Mouse (Mus musculus): Measurements from ENCODE around the gene Lrrc8c.

The Lrrc8c gene

GRCm38 (mm10) chr5:105519096-105519975 is at the start of gene Lrrc8c:
TSS of gene Lrrc8c (plus strand) at chr5:105519388.
- DNase-seq (ENCODE audit: low spot score in 2 of 2): peak; percentile 64 to 71

- DNase-seq (ENCODE audit: low spot score in 2 of 2): no peak
Measured at GRCm38 (mm10) chr5:105472983-105473705, 46.0 kb upstream of the Lrrc8c start.

DNA sequence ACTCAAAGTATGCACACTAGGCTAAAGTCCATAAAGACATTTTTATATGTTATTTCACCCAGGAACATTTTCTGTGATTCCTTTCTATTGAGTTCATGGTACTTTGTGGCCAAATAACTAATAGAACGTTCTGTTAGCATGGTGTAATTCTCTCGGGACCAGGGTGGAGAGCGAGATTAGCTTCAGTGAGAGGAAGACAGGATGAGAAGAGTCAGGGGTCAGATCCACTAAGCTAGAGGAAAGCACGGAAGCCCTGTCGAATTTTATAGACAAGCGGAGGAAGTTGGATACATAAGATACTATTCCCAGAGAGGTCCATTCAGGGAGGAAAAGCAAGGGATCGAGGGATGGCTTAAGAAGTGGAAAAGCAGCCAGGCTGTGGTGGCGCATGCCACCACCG is 41.7 kb upstream of the Lrrc8c start:
- DNase-seq (ENCODE audit: low spot score in 2 of 2): no peak

DNA sequence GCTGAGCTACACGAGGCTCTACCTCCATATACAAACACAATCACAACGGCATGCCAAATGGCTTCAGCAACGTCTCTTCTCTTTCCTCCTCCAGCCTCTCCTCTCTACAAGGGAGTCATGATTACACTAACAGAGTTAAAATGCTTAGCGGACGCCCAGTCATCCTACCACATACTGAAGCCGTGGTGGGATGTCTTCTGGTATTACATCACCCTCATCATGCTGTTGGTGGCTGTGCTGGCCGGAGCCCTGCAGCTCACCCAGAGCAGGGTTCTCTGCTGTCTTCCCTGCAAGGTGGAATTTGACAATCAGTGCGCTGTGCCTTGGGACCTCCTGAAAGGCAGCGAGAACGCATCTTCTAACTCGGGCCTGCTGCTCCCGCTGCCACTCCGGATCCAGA is 39.5 kb upstream of the Lrrc8c start:
- no peak for DNase-seq (ENCODE audit: low spot score in 2 of 2)

- DNase-seq (ENCODE audit: low spot score in 2 of 2): no peak
Measured at GRCm38 (mm10) chr5:105480561-105480960, 38.6 kb upstream of the Lrrc8c start.

GRCm38 (mm10) chr5:105483632-105484031 is 35.6 kb upstream of the Lrrc8c start:
- DNase-seq (ENCODE audit: low spot score in 2 of 2): no peak

DNA sequence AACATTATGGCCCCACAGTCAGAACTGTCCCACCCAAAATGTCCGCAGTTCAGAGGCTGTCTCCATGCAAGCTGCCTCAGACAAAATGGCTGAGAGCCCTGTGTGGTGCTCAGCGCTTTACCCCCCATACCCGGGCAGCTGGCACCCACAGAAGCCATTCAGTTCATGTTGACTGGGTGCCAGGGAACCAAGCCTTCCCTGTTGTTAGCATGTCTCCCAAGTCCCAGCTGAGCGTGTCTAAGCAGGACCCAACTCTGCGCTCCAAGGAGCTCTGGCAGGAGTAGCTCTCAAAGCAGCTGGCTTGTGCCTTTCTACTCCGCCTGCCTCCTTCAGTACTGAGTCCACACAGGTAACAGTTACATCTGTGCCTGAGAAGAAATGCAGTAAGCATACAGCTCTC is 34.9 kb upstream of the Lrrc8c start:
- no peak for DNase-seq (ENCODE audit: low spot score in 2 of 2)

DNA sequence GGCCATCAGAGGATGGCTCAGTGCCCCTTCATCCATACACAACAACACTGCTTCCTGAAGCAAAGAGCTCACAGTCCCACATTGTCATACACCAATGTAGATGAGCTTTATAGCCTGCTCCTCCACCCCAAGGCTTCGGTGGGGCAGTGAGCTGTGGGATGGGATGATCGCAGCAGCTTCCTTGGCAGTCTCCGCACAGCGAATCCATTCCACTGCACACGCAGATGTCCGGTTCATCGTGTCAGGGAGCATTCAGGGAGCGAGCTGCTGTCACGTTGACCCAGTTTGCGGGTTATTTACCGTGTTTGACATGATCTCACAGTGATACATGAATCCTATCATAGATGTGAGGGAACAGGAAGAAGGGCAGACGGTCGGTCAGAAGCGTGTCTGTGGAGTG is 34.3 kb upstream of the Lrrc8c start:
- no peak for DNase-seq (ENCODE audit: low spot score in 2 of 2)

DNA sequence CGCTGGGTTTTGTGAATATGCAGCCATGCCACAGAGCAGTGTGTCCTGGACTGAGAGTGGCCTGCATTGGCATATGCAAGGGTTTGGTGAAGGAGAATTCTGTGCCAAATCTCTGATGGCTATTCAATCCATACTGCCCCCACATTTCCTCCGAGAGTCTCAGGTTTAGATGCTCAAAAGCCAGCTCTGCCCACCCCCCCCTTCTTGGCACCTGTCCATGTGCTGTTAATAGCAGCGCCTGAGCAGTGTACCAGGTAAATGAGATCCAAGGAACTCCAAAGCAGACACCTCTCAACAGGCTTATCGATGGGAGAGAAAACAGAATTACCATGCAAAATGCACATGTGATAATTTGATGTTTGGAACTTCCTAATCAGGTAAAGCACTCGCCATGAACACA is 29.0 kb upstream of the Lrrc8c start:
- no peak for DNase-seq (ENCODE audit: low spot score in 2 of 2)

DNA sequence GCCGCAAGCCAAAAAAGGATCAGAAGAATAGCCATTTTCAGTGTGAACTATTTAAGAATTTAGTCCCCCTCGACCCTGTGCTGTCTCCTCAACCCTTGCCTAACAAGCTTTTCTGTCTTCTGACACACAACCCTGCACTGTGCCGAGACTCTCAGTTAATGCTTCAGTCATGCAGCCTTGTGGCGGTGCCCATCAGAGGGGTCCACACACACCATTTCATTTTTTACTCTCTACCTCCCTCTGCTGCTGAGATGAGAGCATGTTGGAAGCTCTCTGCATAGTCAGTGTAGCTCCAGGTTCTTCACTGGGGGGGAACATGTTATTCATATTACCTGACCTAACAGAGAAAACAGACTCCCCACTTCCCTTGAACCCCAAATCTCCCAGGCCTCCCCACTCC is 27.8 kb upstream of the Lrrc8c start:
- no peak for DNase-seq (ENCODE audit: low spot score in 2 of 2)

DNA sequence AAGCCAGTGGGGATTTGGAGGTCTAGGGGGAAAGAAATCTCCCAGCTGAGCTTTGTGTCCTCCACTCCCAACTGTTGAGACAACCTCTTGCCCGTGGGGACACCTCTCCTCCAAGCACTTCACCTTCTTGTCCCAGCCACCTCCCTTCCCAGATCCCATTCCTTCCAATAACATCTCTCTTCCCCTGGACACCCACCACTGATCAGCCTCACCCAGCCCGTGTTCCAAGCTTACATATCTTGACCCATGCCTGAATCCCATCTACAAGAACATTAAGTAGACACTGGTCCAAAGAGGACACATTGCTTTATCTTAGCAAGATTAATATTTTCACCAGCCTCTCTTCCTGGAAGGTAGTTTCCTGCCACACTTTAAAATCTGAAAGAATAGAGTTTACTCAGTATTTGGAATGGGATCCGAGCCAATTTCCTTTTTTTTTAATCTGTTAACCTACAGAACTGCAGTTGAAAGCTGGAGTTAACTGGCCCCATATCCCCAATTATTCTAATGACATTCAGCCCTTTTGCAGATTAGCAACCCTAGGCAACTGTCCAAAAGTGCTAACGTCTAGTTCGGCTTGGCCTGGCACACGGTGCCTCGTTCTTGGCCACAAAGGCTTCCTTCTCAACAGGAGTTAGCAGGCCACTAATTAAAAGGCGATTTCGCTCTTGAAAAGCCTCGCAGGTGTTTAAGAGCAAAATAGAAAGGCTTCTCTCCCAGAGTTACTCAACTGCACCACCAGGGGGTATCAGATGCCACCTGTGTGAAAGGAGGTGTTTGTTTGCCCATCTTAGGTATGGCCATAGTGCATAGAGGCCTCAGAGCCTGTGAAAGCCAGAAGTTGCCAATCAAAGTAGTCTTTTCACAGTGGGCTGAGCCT is 26.6 kb upstream of the Lrrc8c start:
- DNase-seq (ENCODE audit: low spot score in 2 of 2): no peak

DNA sequence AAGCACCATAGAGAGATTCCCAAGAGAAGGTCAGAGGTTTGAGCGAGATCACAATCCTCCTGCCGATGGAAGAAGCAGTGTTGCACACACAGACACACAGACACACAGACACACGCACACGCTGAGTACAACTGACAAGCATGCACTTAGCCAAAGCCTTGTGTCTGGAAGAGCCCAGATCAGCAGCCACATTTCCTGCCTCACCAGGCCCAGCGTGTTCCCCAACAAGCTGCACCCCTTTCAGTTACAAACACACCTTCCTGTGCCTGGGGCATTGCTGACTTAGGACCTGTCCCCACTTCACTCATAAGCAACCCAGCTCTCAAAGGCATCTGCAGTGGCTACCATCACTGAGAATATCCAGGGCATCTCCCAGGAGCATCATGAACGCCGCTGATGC is 25.8 kb upstream of the Lrrc8c start:
- no peak for DNase-seq (ENCODE audit: low spot score in 2 of 2)

DNA sequence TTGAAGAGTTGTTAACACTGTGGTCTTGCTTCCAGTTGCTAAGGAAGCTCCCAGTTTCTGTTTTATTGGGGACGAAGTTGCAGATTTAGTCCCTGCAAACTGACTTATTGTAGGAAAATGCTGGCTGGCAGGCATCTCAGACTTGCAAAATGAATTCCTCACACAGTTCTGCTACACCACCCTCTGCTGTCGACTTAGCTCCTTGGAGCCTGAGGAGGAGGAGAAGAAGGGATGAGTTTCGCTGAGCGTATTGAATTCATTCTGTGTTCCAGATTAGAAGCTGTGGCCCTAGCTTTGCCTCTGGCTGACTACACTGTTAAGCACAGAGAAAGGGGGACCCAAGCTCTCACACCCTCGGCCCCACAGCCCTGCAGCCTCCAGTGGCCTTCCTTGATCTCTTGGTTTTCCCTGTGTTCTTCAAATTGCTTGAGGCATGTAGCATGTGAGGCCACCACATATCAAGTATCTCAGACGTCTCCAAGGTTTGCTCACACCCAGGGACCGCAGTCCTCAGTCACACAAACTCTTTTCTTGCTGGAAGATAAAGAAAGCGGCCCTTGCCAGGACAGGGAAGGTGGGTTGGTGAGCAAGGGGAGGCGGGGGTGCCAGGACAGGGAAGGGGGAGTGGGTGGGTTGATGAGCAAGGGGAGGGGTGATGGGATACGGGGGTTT is 24.8 kb upstream of the Lrrc8c start:
- DNase-seq (ENCODE audit: low spot score in 2 of 2): no peak

GRCm38 (mm10) chr5:105494918-105495901 is 24.0 kb upstream of the Lrrc8c start:
- DNase-seq (ENCODE audit: low spot score in 2 of 2): peak; percentile 30 to 46

DNA sequence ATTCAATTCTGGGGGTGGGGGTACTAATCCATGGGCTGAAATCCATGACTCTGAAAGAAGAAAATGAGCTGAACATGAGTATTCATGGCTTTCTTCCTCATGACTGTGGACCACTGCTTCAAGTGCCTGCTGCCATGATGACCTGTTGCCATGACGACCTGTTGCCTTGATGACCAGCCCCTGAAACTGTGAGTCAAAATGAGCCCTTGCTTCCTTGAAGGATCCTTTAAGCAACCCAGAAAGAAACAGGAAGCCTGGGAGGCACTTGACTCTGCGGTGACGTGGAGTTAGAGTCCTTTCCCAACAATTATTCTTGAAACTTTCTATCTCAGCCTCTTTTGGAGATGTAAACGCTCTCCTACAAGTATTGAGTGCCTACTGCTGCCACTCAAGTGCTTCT is 23.1 kb upstream of the Lrrc8c start:
- DNase-seq (ENCODE audit: low spot score in 2 of 2): no peak

GRCm38 (mm10) chr5:105496586-105496985 is 22.6 kb upstream of the Lrrc8c start:
- DNase-seq (ENCODE audit: low spot score in 2 of 2): no peak

DNA sequence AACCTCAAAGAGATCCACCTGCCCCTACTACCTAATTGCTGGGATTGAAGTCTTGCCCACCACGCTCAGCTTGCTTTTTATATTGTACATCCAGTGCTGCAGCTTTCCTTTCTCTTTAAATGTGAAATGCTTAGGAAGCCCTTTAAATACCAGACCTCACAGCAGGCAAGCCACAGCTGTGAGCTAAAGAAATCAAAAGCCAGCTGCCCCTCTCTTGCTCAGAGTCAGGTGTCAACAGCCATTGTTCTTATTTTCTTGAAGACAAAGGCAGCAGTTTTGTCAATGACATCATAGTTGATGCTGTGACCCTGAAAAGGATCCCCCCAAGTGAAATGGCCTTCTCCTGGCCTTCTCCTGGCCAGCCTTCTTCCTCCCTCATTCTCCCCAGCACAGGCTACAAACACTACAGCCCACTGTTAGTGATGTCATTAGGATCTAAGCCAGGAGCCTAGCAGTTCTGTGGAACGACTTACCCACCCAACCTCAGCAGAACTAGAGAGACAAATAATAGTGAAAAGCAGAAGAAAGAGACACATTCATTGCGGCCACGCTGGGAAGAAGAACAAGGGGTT is 20.7 kb upstream of the Lrrc8c start:
- no peak for DNase-seq (ENCODE audit: low spot score in 2 of 2)

DNA sequence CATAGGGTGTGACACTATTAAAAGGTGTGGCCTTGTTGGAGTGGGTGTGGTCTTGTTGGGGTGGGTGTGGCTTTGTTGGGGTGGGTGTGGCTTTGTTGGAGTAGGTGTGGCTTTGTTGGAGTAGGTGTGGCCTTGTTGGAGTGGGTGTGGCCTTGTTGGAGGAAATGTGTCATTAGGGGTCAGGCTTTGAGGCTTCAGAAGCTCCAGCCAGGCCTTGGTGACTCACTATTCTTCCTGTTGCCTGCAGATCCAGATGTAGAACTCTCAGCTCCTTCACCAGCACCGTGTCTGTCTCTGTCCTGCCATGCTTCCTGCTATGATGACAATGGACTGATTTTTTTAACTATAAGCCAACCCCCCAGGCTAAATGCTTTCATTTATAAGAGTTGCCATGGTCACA is 19.8 kb upstream of the Lrrc8c start:
- DNase-seq (ENCODE audit: low spot score in 2 of 2): no peak

DNA sequence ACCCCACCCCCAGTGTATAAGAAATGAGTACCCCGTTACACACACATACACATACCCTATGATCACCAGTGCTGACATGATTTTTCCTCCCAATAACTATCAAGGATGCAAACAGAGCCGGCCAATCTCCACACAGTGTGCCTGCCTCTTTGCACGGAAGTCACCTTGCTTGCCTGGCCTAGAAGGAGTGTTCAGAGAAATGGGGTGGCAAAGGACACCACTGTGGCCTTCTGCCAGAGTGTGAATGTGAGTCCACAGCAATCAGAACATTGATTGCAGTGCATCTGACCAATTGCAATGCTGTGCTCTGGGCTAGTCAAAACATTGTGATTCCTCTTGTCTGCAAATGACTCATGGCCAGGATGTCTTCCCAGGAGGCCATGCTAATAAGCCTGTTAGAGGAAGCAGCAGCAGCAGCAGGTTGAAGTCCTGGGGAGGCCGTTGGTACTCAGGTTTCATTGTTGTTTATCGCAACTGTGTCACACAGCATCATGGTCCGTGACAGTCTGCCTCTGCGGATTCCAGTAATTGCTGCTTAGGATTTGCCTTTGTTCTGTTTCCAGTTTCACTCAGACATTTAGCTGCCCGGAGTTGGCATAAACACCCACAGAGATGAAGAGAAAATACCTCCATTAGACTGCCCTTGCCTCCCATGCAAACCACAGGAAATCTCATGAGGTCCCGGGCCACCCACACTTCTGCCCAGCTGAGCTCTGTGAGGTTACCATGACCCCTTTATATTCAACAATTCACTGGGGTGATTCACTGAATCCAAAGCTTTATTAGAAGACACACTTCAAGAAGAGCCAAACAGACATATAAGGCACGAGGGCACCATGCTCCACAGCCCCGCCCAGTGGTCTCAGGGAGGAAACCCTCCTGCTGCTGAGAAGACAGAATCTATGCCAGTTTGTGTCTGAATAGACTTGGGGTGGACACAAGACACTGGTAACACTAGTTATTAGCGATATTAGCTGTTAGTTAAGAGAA is 18.8 kb upstream of the Lrrc8c start:
- no peak for DNase-seq (ENCODE audit: low spot score in 2 of 2)

Measured in urinary bladder, adult 18-20 months (tissue).